Mouse (Mus musculus) adrenal gland, postnatal 36 days (tissue): ENCODE results near the gene Tbc1d16. TPM values are rescaled to one million over a fixed set of nuclear protein-coding genes. Genes with fewer than 3 reads are reported as not detected.
"Not testable (repeated sequence)": the region's sequence is repeated elsewhere in the genome, so short reads cannot be mapped to it uniquely, and the experiment has no call there.

ENCODE experiments used
- DNase-seq, 2 experiments: peaks; one replicate each; pipeline ENCODE4 v3.0.0; 2021; ENCODE audit warnings: mixed read lengths in 1 of 2
- long read RNA-seq, 2 experiments: library from polyadenylated mRNA; stranded (forward); transcript quantifications; one replicate each; pipeline ENCODE4 v2.0.0; 2021; ENCODE audit warnings: borderline sequencing depth in 2 of 2
- total RNA-seq, 2 experiments: library from RNA; stranded (reverse); gene quantifications; 2 replicates each; pipeline ENCODE4 v1.2.3; 2021

The Tbc1d16 gene
- 10 to 100 TPM; 14.3 to 15.9 TPM for total RNA-seq
- long read RNA-seq, experiment 1, partial matches to known transcripts, result 0 of 6 reads
- long read RNA-seq, experiment 1, other reads (novel, unspliced or antisense), result 6 of 6 reads
- long read RNA-seq, experiment 2, partial matches to known transcripts, result 0 of 1 reads
- long read RNA-seq, experiment 2, other reads (novel, unspliced or antisense), result 1 of 1 reads

DNA sequence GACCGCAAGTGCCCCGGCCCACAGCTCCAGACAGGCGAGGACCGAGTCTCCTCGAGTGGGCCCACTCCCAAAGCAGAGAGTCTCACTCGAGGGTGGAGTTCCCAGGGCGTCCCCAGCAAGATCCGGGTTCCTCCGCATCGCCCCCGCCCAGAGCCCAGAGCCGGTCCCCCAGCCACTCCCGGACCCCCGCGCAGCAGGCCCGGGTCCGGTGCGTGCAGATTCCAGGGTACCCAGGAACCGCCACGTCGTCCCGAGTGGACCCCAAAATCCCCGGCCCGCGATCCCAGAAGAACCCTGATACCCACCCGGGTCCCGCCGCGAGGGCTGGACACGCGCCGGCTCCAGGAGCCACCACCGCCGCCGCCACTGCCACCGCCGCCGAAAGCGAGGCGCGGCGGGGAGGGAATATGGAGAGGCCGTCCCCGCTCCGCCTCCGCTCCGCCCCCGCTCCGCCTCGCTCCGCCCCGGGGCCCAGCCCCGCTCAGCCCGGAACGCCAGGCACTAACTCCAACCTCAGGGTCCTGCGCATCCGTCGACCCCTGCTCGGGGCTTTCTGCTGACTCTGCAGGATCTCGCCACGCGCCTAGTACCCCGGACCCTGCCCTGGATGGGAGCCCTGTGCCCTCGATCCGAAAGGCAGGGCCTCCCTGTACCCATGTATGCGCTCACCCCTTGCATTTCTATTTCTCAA is at the start of gene Tbc1d16, which contains the start of gene Ccdc40:
TSS of gene Tbc1d16 (minus strand) at position 409 of the 691 bp plus-strand sequence.
TSS of gene Ccdc40 (plus strand) at position 482 of the 691 bp plus-strand sequence.
- DNase-seq, result peak; percentile 82 to 89

DNA sequence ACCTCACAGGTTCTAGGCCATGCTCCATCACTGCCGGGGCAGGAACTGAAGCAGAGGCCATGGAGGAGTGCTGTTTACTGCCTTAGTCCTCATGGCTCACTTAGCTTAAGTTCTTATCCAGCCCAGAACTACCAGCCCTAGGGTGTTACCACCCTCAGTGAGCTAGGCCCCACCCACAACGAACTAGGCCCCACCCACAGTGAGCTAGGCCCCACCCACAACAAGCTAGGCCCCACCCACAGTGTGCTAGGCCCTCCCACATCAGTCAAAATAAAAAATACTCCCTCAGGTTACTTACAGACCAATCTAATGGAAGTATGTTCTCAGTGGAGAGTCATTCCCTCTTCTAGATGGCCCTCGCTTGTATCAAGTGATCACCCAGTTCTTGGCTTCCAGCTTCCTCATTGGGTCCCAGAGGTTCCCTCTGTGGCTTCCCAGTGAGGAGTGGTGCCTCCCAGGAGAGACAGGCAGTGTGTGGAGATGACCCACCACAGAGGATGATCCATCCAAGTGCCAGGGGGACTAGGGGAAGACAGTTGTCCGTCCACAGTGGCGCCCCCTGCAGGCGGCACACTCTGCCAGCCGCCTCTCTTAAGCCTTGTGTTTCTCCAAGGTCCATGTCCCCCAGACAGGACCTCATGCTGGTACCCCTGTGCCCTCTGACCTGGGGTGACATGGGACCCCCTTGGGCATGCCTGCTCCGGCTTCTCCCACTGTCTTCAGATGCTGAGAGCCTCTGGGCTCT is 45.1 kb upstream of the Tbc1d16 start:
- DNase-seq, result no peak

DNA sequence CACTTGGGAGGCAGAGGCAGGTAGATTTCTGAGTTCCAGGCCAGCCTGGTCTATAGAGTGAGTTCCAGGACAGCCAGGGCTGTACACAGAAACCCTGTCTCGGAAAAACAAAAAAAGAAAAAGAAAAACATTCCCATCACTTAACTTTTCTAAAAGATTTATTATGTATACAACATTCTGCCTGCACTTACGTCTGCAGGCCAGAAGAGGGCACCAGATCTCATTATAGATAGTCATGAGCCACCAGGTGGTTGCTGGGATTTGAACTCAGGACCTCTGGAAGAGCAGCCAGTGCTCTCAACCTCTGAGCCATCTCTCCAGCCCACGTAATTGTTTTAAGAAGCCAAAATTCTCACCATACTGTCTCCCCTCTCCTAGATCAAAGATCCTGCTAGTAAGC is 44.2 kb upstream of the Tbc1d16 start:
- not testable (repeated sequence) for DNase-seq

DNA sequence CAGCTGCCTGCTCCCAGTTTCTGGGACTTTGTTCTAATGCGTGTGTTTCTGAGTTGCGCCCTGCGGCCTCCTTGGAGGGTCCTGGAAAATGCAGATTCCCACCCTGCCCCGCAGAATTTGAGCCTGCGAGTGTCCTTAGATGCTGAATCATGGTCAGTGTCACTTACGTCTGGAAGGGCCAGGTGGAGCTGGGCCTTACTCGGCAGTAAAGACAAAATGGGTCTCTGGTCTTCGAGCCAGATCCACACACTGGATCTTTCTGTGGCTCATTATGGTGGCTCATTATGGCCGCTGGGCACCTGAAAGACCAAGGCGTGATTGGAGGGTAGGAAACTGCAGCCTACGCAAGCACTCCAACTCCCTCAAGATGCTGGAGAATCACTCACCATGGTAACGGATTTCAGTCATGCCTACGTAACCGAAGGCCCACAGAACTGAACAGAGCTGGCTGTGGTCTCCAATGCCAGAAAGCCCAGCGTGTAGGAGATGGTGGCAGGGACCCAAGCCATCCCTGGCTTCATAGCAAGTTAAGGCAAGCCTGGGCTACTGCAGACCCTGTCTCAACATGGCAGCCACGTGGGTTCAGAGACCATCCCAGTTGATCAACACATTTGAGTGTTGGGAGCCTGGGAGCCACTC is 40.4 kb upstream of the Tbc1d16 start:
- no peak for DNase-seq

DNA sequence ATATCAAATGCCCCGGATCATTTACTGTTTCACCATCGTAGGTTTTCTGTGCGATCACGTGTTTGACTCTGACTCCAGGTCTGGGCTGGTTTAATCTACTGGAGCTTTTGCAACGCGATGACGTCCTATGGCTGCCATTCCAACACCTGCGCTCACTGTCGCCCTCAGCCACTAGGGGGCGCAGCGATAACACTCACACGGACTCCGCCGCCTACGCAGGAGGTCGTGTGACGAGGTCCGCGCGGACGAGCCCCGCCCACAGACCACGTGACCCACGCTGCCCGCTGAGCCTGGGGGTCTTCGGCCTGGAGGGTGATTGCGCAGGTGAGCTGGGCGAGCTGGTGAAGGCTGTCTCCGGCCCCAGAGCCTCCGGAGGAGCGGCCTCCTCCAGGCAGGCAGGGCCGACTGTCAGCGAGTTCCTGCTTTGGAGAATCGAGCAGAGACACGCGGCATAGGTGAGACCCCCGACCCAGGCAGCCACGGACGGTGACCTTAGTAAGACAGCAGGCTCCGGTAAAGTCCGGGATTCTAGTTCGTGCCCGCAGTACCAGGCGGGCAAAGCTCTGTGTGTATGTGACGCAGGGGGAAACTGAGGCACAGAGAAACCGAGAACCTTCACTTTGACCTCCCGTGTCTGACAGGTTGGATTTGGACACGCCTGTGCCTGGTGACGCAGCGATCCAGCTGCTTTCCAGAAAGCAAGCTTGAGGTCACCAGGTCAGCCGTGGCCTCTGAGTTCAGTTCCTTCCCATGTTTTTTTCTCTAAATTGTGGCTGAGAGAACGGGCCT is 39.7 kb upstream of the Tbc1d16 start, which contains the start of gene Gaa:
TSS of gene Gaa (plus strand) at position 120 of the 789 bp plus-strand sequence.
- peak; percentile 95 to 98 for DNase-seq

DNA sequence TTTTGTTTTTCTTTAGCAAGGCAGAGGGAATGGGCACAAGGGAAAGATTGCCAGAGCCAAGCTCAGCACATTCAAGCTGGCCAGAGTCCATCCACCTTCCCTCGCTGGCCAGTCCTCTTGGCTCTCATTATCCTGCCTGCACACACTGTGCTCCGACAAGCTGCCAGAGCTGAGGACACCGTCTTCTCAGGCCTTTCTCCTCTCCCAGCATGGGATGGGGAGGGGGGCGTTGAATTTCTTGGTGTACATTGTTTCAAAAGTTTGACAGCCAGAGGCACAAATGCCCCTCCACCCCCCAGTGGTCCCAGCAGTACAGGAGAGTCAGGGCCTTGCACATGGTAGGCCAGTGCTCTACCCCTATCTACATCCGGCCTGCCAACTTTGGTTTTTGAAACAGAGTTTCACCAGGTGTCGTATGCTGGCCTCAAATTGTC is 39.0 kb upstream of the Tbc1d16 start:
- DNase-seq, result peak; percentile 34 to 57

DNA sequence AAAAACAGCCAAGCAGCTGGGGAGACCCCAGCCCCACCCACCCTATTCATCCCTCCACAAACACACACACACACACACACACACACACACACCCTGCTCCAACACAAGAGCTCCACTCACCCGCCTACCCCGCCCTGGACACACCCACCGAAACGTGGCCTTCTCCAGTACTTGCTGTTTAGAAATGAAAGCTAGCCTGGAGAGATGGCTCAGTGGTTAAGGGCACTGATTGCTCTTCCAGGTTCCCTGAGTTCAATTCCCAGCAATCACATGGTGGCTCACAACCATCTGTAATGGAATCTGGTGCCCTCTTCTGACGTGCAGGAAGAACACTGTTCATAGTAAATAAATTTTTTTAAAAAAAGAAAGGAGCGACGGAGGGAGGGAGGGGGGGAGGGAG is 37.5 kb upstream of the Tbc1d16 start:
- no peak for DNase-seq

DNA sequence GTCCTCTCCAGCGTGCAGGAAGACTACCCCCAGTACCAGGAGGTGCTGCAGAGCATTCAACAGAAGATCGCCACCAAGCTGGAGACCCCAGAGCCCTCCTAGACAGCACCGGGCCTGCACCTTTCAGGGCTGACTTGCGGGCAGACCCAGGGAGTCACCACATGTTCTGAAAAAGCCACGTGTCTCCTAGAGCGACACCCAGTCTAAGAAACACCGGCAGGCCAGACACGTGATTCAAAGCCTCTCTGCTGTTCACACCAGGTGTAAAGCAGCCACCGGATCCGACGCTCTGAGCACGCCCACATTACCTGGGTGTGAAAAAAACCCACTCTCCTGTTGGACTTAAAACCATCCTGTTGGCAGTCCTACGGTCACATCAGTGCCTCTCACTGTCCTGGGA is 36.1 kb upstream of the Tbc1d16 start:
- no peak for DNase-seq

DNA sequence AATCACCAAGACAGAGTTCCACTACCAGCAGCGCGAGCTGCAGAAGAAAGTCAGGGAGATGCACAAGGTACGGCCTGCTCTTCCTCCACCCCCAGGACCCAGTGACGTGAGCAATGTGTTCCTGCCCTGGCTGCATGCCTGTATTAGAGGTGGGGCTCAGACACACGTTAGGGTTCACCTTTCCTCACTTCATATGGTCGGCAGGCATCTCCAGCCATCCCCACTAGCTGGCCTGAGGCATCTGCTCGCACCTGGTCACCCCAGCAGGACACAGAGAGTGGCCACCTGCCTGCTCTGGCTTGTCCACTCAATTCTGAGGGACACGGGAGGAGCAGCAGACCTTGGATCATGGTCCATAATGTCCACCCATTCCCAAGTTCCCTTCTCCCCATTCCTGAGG is 31.7 kb upstream of the Tbc1d16 start:
- DNase-seq, result no peak

DNA sequence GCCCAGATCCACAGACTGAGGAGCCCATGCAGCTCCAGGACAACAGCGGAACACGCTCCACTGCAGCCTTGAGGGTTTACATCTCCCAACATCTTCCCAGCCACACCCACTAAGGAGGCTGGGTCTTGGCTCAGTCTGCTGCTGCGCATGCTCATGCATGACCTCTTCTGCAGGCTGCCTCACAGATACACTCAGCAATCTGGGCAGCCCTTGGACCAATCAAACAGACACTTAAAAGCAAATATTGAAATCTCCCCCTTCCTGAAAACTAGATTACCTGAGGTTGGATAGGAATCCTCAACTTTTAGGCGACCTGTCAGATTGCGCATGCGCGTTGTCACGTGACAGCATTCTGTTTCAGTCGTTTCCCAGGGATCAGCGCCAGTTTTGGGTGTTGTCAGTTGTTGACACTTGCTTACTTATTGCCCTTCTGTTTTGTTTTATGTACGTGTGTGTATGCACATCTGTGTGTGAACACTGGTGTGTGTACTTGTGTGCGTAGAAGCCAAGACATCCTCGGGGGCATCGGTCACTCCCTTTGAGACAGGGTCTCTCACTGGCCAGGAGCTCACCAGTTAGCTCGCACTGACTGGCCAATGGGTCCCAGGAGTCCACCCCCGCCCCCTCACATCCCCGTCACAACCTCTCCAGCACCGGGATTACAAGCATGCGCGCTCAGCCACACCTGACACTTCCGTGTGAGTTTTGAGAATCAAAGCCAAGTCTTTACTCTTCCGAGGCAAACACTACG is 30.4 kb upstream of the Tbc1d16 start:
- DNase-seq, result peak; percentile 73 to 79

DNA sequence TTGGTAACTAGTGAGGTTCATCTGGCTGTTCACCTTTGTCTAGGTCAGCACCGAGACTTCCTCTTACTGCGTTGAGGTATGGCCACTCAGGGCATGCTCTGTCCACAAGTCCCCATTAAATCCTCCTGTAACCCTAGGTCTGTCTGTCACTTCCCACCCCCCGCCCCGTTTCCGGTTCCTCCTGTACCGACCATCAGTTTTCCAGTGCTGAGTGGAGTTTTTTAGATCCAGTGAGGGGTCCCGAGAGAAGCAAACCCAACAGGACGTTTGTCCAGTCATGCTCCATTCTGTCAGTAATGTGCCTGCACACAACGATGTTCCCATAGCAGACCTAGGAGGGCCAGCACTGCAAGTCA is 29.9 kb upstream of the Tbc1d16 start:
- no peak for DNase-seq

DNA sequence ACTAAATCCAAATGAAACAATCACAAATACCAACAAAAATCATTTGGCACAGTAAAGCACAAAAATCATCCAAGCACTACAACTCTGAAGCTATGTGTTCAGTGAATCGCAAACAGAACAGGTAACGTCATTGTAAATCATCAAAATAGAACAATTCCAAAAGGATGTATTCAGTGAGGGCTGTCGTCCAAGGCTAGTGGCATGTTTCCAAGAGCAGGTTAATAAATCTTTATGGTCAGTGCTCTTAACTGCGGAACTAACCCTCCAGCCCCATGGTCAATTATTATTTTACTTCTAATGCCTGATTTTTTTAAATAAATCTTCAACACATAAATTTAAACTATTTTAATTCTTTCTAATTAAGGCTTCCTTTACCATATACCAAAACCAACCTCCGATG is 28.3 kb upstream of the Tbc1d16 start:
- not testable (repeated sequence) for DNase-seq

DNA sequence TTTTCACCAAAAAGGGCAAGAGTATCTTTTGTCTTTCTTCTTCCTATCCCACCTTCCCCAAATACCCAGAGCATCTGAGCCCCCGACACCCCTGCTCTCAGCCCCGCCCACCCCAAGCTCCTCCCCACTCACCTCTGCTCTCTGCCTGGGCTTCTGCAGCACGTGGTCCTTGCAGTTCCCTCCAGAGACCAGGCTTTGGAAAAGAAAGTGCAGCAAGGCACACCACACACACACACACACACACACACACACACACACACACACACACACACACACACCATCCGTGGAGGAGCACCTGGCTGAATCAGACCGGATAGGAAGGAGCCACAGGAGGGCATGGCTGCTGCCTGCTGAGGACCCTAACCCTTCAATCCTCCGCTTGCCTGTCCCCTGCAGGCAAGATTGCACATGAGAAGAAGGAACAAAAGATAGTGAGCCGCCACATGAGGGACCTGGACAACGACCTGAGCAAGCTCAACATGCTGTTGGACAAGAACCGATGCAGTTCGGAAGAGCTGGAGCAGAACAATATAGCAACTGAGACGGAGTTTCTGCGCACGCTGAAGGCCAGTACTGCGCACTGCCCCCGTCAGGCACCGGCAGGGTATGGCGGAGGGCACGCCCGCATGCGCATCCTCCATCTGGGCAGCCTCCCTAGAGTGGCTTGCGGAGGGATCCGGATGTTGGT is 24.7 kb upstream of the Tbc1d16 start:
- peak; percentile 39 to 53 for DNase-seq

DNA sequence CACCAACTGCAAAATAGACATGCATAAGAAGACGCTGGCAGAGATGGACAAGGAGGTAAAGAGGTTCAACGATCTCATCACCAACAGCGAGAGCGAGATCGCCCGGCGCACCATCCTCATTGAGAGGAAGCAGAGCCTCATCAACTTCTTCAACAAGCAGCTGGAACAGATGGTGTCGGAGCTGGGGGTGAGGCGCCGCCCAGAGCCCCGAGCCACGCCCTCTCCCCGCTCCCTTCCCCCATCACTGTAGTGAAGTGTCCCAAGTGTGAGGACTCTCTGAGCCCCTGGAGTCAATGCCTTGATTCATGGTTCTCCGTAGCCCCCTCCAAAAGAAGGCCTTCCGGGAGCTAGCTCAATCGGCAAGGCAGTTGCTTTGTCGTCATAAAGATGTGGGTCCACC is 22.7 kb upstream of the Tbc1d16 start:
- no peak for DNase-seq

DNA sequence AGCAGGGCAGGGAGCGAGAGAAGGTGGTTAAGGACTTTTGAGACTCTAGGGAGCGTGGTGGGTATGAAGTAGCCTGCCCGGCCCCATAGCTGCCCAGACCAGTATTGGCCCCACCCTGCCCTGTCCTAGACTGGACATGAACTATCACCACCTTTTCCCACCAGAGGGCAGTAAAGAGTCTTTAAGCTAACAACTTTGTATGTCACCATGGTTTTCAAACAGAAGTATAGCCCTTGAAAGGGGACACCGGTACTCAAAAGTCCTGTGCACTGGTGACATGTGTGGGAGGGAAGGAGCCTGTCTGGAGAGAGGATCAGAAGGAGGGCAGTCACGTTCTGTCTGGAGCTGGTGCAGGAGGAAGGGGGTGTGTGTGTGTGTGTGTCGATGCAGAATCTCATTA is 20.7 kb upstream of the Tbc1d16 start:
- peak; percentile 49 to 78 for DNase-seq

DNA sequence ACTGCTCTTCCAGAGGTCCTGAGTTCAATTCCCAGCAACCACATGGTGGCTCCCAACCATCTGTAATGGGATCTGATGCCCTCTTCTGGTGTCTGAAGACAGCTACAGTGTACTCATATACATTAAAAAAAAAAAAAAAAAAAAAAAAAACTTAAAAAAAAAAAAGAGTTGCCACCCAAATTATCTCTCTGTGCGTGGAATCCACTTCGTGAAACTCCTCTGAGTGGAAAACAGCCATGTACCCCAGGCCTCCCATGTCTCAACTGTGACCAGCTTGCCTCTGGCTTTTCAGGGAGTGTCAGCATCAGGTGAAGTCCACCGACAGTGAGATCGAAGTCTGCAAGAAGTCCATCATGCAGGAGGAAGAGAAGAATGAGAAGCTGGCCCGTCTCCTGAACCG is 17.2 kb upstream of the Tbc1d16 start:
- not testable (repeated sequence) for DNase-seq

DNA sequence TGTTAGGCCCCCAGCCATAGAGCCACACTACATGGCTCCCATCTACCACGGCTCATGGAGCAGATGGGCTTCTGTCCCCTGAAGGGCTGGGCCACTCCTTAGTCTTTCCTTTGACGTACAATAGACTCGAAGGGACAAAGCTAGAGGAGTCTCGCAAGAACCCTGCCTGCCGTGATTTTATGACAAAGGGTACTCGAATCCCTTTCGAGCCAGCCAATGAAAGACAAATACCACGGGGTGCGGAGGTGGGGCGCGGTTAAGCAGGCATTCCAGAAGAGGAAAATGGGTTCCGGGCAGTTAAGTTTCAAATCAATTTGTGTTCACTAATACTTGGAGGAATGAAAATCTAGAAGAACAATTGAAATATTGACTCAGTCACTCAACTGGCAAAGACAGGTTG is 11.2 kb upstream of the Tbc1d16 start:
- no peak for DNase-seq

DNA sequence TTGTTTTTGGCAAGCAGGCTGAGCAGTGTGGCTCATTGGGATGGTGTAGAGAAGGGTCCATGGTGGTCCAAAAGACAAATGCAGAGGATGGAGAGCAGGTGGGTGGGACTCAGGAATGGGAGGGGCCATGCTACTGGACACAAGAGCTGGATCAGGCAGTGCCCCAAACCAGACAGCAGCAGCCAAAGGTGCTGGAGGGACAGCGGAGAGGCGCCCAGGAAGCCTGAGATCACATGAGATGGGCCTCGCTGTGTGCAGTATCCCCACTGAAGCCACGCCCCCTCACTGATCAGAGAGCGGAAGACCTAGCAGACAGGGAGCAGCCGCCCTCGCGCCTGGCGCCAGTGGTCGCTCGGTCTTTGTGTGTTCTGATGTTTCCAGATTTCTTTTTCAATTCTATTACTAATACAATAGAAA is 10.0 kb upstream of the Tbc1d16 start:
- peak; percentile 68 to 79 for DNase-seq

DNA sequence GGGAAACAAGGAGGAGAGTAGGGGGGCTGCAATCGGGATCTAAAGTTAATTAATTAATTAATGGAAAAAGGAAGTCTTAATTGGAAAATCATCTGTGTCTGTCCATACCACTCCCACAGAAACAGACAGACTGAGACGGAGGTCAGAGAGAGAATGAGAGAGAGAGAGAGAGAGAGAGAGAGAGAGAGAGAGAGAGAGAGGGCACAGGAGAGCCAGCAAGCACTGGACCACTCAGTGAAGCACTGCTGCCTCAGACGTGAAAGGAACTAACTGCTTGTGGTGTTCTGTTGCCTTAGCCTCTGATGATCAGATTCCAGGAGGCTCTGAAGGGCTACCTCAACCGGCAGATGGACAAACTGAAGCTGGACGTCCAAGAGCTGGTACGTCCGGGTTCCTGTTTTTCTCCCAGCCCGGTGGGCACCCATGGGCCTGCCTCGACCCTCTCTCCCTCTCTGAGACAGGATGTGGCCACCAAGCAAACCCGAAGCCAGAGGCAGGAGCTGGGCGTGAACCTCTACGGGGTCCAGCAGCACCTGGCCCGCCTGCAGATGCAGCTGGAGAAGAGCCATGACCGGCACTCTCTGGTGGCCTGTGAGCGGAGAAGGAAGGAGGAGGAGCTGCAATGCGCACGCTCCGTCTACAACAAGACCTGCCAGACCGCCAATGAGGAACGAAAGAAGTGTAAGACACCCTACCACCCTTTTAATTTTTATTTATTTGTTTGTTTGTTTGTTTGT is 9.4 kb upstream of the Tbc1d16 start:
- peak; percentile 31 to 50 for DNase-seq

DNA sequence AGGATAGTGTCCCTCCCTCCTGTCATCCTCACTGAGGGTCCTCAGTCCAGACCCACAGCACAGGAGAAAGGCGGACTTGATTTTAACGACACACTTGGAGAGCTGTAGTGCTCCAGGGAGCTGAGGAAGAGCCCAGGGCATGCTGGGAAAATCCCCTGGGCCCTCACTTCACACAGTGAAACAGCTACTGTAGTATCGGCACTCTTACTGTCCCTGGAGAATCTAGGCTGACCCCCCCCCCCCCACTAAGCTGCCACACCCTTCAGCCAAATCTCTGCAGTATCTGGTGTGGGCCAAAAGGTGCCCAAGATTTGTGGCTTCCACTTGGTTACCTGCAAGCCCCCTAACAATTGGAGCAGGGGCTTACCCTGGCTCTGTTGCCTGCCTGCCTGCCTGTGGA is 8.7 kb upstream of the Tbc1d16 start:
- DNase-seq, result no peak
